Mouse (Mus musculus) cerebellum, adult 11-12 months (tissue): ENCODE results near the gene Olfr1475.
"Not testable (repeated sequence)": the region's sequence is repeated elsewhere in the genome, so short reads cannot be mapped to it uniquely, and the experiment has no call there.

Experiments
- DNase-seq: peaks from one replicate; pipeline ENCODE4 v3.0.0; 2022

The Olfr1475 gene

DNA sequence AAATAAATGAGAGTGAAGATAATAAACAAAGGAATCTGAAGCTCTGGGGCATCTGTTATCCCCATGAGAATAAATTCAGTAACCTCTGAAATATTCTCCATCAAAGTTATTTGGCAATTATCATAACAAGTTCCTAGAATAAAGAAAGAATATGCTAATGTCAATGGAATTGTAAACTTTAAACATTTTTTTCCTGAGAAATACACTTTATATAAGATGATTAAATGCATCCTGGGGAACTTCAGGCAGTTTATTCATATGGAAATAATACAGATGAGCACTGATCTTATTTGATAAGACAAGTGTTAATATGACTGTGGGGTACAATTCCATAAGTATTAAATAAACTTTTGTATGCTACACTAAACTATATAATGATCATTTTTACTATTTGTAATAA lies at the start of gene Olfr1475:
TSS of gene Olfr1475 (minus strand) at position 101 of the 400 bp plus-strand sequence.
- DNase-seq, result no peak

DNA sequence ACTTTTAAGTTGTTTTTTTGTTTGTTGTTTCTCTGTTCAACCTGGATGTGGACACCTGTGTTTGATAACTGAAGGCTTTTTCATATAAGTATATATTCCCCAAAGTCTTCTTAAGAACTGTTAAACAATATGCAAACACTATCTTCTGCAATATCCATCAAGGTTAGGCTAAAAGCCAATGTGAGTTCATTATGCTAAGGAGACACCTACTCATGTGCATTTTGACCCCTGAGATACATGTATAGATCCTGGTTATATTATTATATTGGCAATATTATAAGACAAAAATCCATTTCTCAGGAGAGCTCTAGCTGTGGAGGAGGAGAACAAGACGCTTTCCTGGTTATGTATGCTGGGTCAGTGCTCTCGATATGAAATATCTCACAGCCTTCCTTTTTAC lies 47.6 kb upstream of the Olfr1475 start, which contains the start of gene Olfr1480:
TSS of gene Olfr1480 (plus strand) at position 301 of the 400 bp plus-strand sequence.
- DNase-seq, result no peak

DNA sequence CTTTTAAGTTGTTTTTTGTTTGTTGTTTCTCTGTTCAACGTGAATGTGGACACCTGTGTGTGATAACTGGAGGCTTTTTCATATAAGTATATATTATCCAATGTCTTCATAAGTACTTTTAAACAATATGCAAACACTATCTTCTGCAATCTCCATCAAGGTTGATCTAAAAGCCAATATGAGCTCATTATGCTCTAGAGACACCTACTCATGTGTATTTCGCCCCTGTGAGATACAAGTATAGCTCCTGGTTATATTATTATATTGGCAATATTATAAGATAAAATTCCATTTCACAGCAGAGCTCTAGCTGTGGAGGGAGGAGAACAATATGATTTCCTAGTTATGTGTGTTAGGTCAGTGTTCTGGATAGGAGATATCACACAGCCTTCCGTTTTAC lies 20.2 kb upstream of the Olfr1475 start, which contains the start of gene Olfr1477:
TSS of gene Olfr1477 (plus strand) at position 301 of the 400 bp plus-strand sequence.
- no peak for DNase-seq

DNA sequence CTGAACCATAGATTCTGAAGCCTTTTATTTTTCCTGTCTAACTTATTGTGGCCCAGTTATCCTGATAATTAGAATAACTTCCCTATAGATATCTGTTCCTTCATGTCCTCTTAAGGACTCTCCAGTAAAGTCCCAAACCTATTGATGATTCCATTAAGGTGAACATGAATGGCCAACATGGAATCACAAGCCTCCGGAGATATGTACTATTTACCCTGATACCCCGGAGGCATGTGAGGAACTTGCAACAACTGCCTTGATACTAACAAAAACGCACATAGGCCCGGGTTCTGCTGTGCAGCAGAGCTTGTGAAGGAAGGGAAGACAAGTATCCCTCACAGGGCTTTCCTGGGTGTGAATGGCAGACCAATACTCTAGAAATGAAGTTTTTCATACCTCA lies 10.7 kb downstream of the Olfr1475 start, which contains the start of gene Olfr1474:
TSS of gene Olfr1474 (plus strand) at position 301 of the 400 bp plus-strand sequence.
- not testable (repeated sequence) for DNase-seq

GRCm38 (mm10) chr19:13455986-13456385 lies 24.0 kb downstream of the Olfr1475 start, which contains the start of gene Olfr1472:
Gene Olfr1472 (minus strand): TSS chr19:13456086.
- DNase-seq, result no peak

GRCm38 (mm10) chr19:13443109-13443508 lies 36.9 kb downstream of the Olfr1475 start, which contains the start of gene Olfr1471:
Gene Olfr1471 (plus strand): TSS chr19:13443409.
- not testable (repeated sequence) for DNase-seq
